Mouse (Mus musculus): ENCODE results near the gene Btrc. TPM values are rescaled to one million over a fixed set of nuclear protein-coding genes. Genes with fewer than 3 reads are reported as not detected.

Gene Btrc
- polyA plus RNA-seq, 1 experiment from 2014 or later, result 49.1 TPM

- Histone ChIP-seq H3K27me3 (replicated peaks) (no peaks in the 10 kb centered on the region), H3K4me1 (peaks cover 48% of the 10 kb centered on the region), H3K27ac (peak within 1 kb of the TSS; percentile 67), H3K36me3 (peaks cover 23% of the 10 kb centered on the region), H3K4me3 (peak within 1 kb of the TSS; percentile 69), H3K4me2 (peak within 1 kb of the TSS; percentile 92), H3K9me3 (replicated peaks) (no peaks in the 10 kb centered on the region), H3K9ac (peak within 1 kb of the TSS; percentile 69)
- under 1% methylated on average over 35 of the region's 35 CpGs for WGBS (ENCODE audit: insufficient replicate concordance)
- ATAC-seq, result peak; percentile 76
These were observed 196.8 kb downstream of the Btrc start, which contains the start of the genes Poll and Gm17018 for GRCm38 (mm10) chr19:45560153-45560890. Gene Poll, minus strand, starts transcription at chr19:45560531. Gene Gm17018, plus strand, starts transcription at chr19:45560615.

DNA sequence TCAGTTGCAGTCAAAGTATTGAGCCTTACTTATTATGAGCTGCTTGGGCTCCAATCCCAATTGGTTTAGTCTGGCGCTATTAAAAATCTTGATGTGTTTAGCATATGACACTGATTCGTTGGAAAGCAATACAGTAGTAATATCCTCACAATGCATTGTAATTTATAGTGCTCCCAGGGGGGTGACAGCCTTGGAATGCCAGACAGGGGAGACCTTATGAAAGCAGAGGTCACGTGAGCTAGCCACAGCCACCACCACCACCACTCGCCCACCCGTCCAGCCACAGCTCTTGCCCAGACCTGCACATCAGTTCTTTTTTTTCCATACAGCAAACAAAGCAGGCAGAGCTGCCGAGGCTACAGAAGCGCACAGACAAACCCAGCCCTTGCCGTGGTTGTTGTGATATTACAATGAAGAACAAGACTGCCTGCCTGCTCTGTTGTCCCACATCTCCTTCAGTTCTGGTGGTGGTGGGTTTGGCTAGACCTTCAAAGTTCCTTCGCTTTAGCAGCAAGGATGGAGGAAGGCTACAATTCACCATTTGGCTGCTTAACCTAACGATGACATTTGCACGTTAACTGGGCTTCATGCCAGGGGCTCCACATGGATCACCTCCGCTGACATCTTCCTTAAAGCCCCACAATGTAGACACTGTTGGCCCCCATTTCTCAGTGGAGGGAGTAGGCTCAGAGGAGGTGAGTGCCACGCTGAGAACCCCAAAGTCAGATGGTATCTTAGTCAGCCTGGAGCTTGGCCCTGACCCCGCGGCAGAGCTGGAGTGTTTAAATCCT, 202.6 kb downstream of the Btrc start:
- no peak overlapping the region for H3K9ac ChIP-seq

DNA sequence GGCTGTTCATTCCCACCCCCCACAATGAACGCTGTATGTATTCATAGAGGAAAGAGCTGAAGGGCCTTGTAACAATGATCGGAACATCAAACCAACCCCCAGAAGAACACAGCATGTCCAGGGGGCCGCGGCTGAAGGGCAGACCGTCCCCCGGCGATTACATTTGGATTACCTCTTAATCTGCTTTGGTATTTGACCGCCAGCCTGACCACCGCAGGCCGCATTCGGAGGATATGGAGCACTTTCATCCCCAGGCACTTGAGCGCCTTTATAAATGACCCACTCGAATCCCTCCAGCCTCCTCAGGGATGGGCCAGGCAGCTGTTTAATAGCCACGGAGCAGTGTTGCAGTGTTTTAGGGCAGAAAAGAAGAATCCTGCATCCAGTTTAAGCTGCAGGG, 203.8 kb downstream of the Btrc start:
- 76% methylated on average over 14 of the region's 14 CpGs for WGBS (ENCODE audit: insufficient replicate concordance)
- Histone ChIP-seq H3K4me3 (no peak overlapping the region), H3K27me3 (replicated peaks) (no peaks in the 10 kb centered on the region), H3K27ac (no peak overlapping the region), H3K4me1 (peaks cover 16% of the 10 kb centered on the region), H3K9ac (no peak overlapping the region), H3K4me2 (no peak overlapping the region), H3K36me3 (peaks cover 10% of the 10 kb centered on the region; the same call in 1 of the 2 replicates), H3K9me3 (replicated peaks) (no peaks in the 10 kb centered on the region)
- no peak for ATAC-seq

More for the DNA sequence above, 202.6 kb downstream of the Btrc start:
- WGBS (ENCODE audit: insufficient replicate concordance), result 69% methylated on average over 15 of the region's 15 CpGs
- Histone ChIP-seq H3K4me3 (no peak overlapping the region), H3K36me3 (0 out of 2 replicates have a peak, but pooled peaks cover 4% of the 10 kb centered on the region), H3K4me2 (no peak overlapping the region), H3K4me1 (peaks cover 22% of the 10 kb centered on the region), H3K27ac (no peak overlapping the region), H3K27me3 (replicated peaks) (no peaks in the 10 kb centered on the region), H3K9me3 (replicated peaks) (no peaks in the 10 kb centered on the region)
- ATAC-seq, result no peak

- 39% methylated on average over 6 of the region's 6 CpGs for WGBS (ENCODE audit: insufficient replicate concordance)
- ATAC-seq, result peak; percentile 69
- Histone ChIP-seq H3K4me1 (peaks cover 55% of the 10 kb centered on the region), H3K27ac (no peak overlapping the region), H3K4me3 (no peak overlapping the region), H3K4me2 (peak overlapping the region; percentile 29), H3K36me3 (peaks cover 25% of the 10 kb centered on the region), H3K27me3 (replicated peaks) (no peaks in the 10 kb centered on the region), H3K9ac (no peak overlapping the region), H3K9me3 (replicated peaks) (no peaks in the 10 kb centered on the region)
These were observed 209.5 kb downstream of the Btrc start for GRCm38 (mm10) chr19:45573033-45573432.

DNA sequence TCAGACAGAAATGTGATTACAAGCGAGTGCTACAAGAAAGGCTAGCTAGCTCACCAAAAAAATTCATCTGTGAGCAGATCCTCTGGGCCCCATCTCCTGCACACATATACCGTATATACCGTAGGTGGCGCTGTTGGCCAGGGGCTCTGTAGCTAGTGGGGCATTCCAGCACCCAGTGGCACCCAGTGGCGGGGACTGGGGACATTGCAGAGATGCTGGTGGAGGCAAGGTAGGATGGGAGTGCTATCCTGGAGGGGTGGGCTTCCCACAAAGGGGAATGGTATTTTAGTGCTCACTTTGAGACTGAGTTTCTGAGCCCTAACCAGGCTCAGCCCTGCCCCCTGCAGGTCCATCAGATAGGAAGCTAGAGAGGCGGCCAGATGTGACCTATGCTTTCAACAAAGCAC, 210.3 kb downstream of the Btrc start:
- Histone ChIP-seq H3K27ac (no peak overlapping the region), H3K9me3 (replicated peaks) (no peaks in the 10 kb centered on the region), H3K9ac (no peak overlapping the region), H3K36me3 (peaks cover 33% of the 10 kb centered on the region), H3K4me3 (no peak overlapping the region), H3K27me3 (replicated peaks) (no peaks in the 10 kb centered on the region), H3K4me1 (peaks cover 55% of the 10 kb centered on the region), H3K4me2 (no peak overlapping the region)
- ATAC-seq, result peak; percentile 57; the same call in 1 of the 2 replicates
- 18% methylated on average over 6 of the region's 6 CpGs for WGBS (ENCODE audit: insufficient replicate concordance)

DNA sequence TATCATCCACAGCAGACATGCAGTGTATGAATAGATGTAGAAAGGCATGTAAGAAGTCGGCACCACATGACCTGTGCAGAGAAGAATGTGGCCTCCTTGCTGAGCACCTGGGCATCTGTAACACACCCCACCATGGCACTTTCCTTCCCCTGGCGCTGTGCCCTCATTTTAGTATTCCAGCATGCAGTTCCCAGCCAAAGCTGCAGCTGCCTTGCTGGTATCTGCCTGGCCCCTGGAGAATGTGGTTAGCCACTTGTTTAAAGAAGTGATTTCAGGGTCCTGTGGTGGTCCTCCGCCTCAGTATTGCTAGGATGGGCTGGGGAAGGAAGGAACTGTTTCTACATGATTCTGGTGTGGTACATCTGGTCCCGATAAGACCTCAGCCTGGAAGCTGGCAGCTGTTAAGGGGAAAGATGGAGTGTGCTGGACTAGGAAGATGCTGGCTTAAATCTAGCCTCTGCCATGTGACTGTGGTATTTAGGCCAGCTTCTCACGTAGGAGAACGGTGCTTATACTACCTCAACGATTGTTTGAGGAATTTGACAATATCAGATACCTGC, 210.9 kb downstream of the Btrc start:
- Histone ChIP-seq H3K4me1 (peaks cover 55% of the 10 kb centered on the region), H3K36me3 (peaks cover 39% of the 10 kb centered on the region), H3K4me3 (no peak overlapping the region), H3K9me3 (replicated peaks) (no peaks in the 10 kb centered on the region), H3K9ac (no peak overlapping the region), H3K27me3 (replicated peaks) (no peaks in the 10 kb centered on the region), H3K27ac (no peak overlapping the region), H3K4me2 (peak overlapping the region; percentile 15; the same call in 1 of the 2 replicates)
- WGBS (ENCODE audit: insufficient replicate concordance), result 34% methylated on average over 7 of the region's 7 CpGs
- ATAC-seq, result no peak

- ATAC-seq, result no peak; the same call in 1 of the 2 replicates
- Histone ChIP-seq H3K27ac (peak overlapping the region; percentile 54), H3K27me3 (replicated peaks) (no peaks in the 10 kb centered on the region), H3K4me2 (peak overlapping the region; percentile 15), H3K4me1 (peaks cover 55% of the 10 kb centered on the region), H3K4me3 (no peak overlapping the region), H3K9me3 (replicated peaks) (no peaks in the 10 kb centered on the region), H3K9ac (no peak overlapping the region), H3K36me3 (peaks cover 43% of the 10 kb centered on the region)
- 28% methylated on average over 19 of the region's 19 CpGs for WGBS (ENCODE audit: insufficient replicate concordance)
These were observed 211.6 kb downstream of the Btrc start for GRCm38 (mm10) chr19:45574941-45575631.

- H3K4me1 ChIP-seq, result peaks cover 55% of the 10 kb centered on the region
- ATAC-seq, result no peak
- peak overlapping the region; percentile 27; the same call in 1 of the 2 replicates for H3K27ac ChIP-seq
- H3K27me3 ChIP-seq (replicated peaks), result no peaks in the 10 kb centered on the region
- no peak overlapping the region for H3K4me3 ChIP-seq
- no peak overlapping the region for H3K9ac ChIP-seq
- 12% methylated on average over 8 of the region's 8 CpGs for WGBS (ENCODE audit: insufficient replicate concordance)
- peak overlapping the region; percentile 15 for H3K4me2 ChIP-seq
- peaks cover 48% of the 10 kb centered on the region for H3K36me3 ChIP-seq
- H3K9me3 ChIP-seq (replicated peaks), result no peaks in the 10 kb centered on the region
These were observed 212.1 kb downstream of the Btrc start for GRCm38 (mm10) chr19:45575632-45576001.

GRCm38 (mm10) chr19:45577141-45577750, 213.7 kb downstream of the Btrc start:
- WGBS (ENCODE audit: insufficient replicate concordance), result 51% methylated on average over 14 of the region's 14 CpGs
- Histone ChIP-seq H3K27ac (no peak overlapping the region; the same call in 1 of the 2 replicates), H3K36me3 (peaks cover 46% of the 10 kb centered on the region), H3K9me3 (replicated peaks) (no peaks in the 10 kb centered on the region), H3K9ac (no peak overlapping the region), H3K4me1 (peaks cover 60% of the 10 kb centered on the region), H3K4me3 (no peak overlapping the region), H3K4me2 (no peak overlapping the region), H3K27me3 (replicated peaks) (no peaks in the 10 kb centered on the region)
- ATAC-seq, result no peak

DNA sequence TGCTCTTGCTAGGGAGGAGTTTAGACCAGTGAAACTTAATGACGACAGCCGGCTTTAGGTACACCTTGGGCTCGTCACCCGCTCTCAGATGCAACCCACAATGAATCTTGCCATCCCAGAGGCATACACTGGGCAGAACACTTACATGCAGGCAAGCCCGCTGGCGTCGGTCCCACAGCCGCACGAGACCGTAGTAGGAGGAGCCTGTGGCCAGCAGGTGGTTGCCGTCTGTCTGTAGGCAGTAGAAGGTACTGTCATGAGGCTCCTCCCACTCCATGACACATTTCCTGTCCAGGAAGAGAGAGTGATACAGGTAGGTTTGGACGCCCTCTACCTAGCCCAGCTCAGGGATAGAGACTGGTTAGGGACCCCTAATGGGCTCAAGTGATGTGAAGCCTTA, 215.4 kb downstream of the Btrc start:
- Histone ChIP-seq H3K4me2 (no peak overlapping the region), H3K27ac (no peak overlapping the region), H3K4me3 (no peak overlapping the region), H3K27me3 (replicated peaks) (no peaks in the 10 kb centered on the region), H3K9ac (no peak overlapping the region), H3K9me3 (replicated peaks) (no peaks in the 10 kb centered on the region), H3K36me3 (peaks cover 45% of the 10 kb centered on the region), H3K4me1 (peaks cover 50% of the 10 kb centered on the region)
- 85% methylated on average over 12 of the region's 12 CpGs for WGBS (ENCODE audit: insufficient replicate concordance)
- ATAC-seq, result no peak

- no peak overlapping the region for H3K4me2 ChIP-seq
- ATAC-seq, result no peak
- WGBS (ENCODE audit: insufficient replicate concordance), result 84% methylated on average over 7 of the region's 7 CpGs
- peaks cover 46% of the 10 kb centered on the region for H3K4me1 ChIP-seq
- peaks cover 46% of the 10 kb centered on the region for H3K36me3 ChIP-seq
- H3K9ac ChIP-seq, result no peak overlapping the region
- no peaks in the 10 kb centered on the region for H3K9me3 ChIP-seq (replicated peaks)
- no peak overlapping the region for H3K4me3 ChIP-seq
- no peak overlapping the region for H3K27ac ChIP-seq
- no peaks in the 10 kb centered on the region for H3K27me3 ChIP-seq (replicated peaks)
These were observed 215.9 kb downstream of the Btrc start for GRCm38 (mm10) chr19:45579416-45579815.
